Mouse (Mus musculus) lung, adult 18-20 months (tissue): ENCODE measurements around the gene Rpl11.
"Not testable (repeated sequence)": the region's sequence is repeated elsewhere in the genome, so short reads cannot be mapped to it uniquely, and the experiment has no call there.

Experiments
- DNase-seq, 2 experiments: peaks; one replicate each; pipeline ENCODE4 v3.0.0; 2022; ENCODE audit warnings: mixed read lengths in 2 of 2

The Rpl11 gene

DNA sequence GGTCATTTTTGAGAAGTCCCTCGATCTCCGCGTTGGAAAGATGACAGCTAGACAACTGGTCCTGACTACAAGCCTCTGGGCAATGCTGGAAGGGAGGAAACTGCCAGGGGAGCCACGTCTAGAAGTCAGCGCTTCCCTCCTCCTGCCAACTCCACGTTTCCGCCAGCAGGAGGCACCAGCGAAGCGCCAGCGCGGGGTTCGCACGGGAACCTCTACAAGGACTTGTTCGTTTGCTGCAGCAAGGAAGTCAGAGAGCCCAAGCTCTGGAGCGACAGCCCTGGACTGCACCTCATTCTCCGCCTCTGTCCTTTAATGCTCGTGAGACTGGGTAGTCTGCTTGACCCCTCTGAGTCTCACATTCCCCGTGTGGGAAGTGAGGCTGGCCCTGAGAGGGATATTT is 16.7 kb upstream of the Rpl11 start:
- DNase-seq: peak; percentile 82

GRCm38 (mm10) chr4:136069313-136069712 is 16.1 kb upstream of the Rpl11 start:
- DNase-seq: no peak

- DNase-seq: no peak
These were observed 9.9 kb upstream of the Rpl11 start for GRCm38 (mm10) chr4:136063143-136063542.

- DNase-seq: not testable (repeated sequence)
These were observed 6.7 kb upstream of the Rpl11 start for GRCm38 (mm10) chr4:136059800-136060488.

DNA sequence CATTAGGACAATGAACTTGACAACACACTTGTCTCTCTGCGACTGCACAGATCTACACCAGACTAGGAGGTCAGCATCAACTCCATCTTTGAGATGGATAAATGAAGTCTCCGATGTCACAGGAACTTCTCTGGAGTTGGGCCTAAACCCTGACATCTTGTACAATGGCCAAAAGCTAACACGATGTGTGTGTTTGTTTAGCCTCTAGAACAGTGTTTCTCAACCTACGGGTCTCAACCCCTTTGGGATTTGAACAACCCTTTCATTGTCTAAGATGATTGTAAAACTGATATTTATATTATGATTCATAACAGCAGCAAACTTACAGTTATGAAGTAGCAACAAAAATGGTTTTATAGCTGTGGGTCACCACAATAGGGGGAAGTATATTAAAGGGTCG is 4.7 kb upstream of the Rpl11 start:
- no peak for DNase-seq

- DNase-seq: no peak
These were observed 2.8 kb upstream of the Rpl11 start for GRCm38 (mm10) chr4:136056030-136056429.

GRCm38 (mm10) chr4:136053843-136054242 is 615 bp upstream of the Rpl11 start:
- DNase-seq: no peak

DNA sequence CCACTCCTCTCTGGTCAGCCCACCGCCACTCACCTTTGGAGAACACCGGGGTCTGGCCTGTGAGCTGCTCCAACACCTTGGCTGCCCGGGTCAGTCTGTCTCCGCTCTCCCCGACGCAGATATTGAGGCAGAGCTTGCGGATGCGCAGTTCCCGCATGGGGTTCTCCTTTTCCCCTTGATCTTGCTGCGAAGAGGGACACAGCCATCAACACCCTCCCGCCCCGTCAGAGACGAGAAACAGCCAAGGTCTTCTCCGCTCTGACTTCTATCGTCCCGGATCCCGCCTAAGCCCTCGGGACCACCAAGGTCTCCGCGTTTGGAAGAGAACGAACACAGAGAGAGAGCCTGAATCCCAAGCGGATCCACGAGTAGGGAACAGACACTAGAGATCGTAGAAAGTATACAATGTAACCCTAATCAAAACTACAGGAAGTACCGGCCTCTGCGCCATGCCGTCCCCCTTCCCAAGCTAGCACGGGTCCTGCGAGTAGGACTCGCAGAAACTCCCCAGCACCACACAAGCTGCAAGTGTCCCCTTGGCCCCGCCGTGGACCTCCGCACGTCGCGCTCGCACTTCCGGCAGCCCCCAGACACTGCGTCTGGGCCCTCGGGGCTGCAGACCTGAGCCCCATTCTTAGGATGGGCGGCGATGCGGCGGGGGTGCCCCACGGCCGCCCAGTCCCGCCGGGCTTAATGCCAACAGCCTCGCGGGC is 538 bp downstream of the Rpl11 start:
- no peak for DNase-seq

- DNase-seq: no peak
These were observed 1.2 kb downstream of the Rpl11 start for GRCm38 (mm10) chr4:136052060-136052459.

GRCm38 (mm10) chr4:136050226-136050625 is 3.0 kb downstream of the Rpl11 start:
- DNase-seq: no peak

GRCm38 (mm10) chr4:136048291-136049032 is 4.8 kb downstream of the Rpl11 start:
- no peak for DNase-seq

GRCm38 (mm10) chr4:136047626-136048025 is 5.6 kb downstream of the Rpl11 start:
- no peak for DNase-seq

DNA sequence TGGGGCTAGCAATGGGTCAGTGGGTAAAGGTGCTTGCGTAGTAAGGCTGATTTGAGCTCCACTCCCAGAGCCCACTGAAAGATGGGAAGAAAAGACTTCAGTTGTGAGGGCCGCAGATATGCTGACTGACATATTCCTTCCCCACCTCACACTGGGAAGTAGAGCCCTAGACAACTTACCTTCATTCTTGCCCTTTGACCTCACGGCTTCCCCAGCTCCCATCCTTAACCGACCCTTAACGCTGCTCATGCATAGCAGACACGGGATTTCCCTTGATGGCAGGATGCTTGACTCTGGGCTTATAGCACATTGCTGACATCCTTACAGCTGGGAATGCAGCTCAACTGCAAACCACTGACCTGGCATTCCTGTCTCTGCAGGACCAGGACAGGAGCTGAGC is 6.3 kb downstream of the Rpl11 start:
- DNase-seq: no peak

DNA sequence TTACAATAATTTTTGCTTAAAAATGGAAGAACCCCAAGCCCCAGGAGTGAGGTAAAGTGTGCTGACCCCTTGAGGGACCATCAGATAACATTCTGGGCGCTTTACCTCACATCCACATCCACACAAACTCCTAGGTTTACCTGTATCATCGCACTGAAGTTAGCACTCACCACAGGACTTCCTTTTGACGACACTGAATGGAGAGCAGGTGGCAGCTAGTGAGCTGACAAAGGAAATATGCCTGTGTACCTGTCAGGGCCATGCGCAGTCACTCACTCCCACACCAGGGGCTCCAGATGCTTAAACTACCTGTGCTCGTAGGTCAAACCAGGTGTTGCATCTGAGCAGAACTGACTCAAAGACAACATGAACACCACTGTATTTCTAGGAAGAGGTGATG is 8.1 kb downstream of the Rpl11 start:
- DNase-seq: no peak

DNA sequence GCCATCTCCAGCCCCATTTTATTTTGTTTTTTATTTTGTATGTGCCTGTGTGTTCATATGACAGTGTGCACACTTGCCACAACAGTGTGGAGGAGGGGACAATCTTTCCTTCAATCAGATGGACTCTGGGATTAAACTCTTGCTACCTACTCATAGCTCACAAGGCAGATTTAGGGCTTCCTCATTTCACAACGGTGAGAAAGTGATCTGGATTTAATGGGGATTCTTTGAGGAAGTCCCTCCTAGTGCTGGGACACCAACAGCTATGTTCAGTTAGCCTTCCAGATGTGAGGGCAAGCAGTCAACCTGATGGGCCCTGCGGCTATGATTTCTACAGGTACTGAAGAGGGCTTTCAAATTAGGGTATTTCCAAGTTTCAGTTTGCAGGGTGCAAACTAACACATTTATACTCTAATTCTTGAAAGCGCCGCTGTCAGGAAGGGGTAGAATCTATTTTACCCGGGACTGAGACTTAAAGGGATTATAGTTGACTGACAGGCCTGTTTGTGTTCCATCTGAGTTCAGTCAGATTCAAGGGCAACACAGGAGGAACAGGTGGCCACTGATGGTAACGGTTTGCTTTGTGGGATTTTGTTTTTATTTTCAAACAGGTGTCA is 9.3 kb downstream of the Rpl11 start:
- DNase-seq: no peak

DNA sequence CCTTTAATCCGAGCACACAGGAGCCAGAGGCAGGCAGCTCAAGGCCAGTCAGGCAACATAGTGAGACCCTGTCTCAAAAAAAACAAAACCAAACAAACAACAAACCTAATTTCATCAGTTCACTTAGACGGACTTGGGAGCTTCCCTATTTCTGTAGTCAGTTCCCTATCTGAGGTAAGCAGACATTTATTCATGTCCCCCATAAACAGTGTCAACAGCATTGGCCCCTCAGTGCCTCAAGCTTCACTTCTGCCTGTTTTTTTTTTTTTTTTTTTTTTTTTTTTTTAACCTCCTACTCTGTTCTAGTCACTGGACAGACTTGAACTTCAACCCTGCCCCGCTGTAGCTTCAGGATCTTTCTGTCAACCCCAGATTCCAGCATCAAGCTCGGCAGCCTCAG is 18.1 kb downstream of the Rpl11 start:
- no peak for DNase-seq

DNA sequence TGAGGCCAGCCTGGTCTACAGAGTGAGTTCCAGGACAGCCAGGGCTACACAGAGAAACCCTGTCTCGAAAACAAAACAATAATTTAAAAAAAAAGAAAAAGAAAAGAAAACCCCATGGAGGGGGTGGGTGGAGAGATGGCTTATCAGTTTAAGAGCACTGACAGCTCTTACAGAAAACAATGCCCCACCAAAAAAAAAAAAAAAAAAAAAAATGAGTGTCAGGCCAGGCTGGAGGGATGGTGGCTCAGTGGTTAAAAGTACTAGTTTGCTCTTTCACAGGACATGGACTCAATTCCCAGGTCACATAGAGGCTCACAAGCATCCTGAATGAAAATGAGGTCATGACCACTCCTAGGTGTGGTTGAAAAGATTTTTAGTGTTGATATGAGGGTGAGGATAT is 20.0 kb downstream of the Rpl11 start:
- DNase-seq: no peak

DNA sequence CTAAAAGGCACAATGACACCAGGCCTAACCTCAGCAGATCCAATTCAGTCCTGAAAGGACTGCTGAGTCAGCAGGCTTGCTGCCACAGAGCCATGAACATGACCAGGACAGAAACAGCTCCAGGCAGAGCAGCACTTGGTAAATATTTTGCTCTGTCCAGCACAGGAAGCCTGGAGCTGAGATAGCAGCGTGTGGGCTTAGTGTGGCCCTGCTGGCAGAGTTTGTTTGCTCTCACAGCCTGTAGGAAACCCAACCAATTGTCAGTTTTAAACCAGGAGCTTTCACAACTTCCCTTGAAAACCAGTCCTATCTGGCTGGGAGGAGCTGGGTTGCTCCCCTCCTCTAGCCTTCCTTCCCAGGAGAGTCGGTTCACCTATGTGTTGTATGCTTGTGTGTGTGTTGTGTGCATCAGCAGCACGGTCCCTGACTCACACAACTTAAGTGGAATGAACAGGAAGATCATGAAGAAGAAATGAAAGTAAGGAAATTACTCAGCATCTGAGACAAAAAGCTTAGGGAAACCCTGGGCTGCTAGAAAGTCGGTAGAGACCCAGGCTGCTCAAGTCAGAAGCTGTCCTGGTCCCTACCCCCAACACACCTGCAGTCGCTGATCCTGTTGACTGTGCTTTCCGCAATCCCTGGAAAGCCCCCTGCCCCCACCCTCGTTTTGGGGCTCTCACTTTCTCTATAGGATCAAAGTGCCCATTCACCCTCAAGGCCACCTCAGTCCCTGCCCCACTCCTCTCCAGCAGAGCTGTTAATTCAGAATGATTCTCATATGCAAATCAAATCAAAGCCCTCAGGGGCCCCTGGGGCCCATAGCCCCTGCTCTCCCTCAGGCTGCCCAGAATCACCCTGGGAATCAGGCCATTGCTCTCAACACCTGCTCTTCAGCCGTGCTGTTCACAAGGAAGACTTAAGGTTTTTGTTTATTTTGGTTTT is 22.0 kb downstream of the Rpl11 start:
- DNase-seq: peak; percentile 14 to 38

DNA sequence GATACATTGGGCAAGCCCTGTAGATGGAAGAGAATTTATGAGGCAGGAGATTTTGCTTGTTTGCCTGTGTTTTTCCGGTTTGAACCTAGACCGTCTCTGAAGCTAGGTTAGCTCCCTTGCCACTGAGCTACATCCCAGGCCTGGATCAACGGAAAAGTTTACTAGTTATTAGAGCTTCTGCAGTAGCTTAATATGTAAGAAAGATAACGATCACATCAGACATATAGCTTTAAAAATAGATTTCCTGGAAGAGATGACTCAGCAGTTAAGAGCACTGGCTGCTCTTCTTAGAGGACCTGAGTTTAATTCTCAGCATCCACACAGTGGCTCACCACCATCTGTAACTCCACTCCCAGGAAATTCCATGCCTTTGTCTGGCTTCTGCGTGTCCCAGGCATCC is 24.5 kb downstream of the Rpl11 start:
- DNase-seq: no peak

DNA sequence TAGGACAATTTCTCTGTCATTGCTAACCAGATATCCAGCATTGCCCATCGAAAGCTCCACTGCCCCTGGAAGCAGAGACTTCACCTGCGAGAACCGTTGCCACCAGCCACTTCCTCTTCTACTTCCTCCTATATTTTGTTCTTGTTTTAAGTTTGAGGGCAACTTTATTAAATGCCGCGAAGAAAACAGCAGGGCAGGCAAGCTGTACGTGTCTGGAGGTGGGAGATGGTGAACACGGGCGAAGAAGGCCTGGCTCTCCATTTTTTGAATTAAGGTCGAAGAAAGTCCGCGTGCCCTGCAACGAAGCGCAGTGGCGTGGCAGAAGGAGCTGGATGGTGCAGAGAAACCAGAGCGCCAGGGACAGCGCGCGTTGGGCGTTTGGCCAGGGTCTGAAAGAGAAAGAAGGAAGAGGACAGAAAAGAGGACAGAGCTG is 25.1 kb downstream of the Rpl11 start:
- no peak for DNase-seq

DNA sequence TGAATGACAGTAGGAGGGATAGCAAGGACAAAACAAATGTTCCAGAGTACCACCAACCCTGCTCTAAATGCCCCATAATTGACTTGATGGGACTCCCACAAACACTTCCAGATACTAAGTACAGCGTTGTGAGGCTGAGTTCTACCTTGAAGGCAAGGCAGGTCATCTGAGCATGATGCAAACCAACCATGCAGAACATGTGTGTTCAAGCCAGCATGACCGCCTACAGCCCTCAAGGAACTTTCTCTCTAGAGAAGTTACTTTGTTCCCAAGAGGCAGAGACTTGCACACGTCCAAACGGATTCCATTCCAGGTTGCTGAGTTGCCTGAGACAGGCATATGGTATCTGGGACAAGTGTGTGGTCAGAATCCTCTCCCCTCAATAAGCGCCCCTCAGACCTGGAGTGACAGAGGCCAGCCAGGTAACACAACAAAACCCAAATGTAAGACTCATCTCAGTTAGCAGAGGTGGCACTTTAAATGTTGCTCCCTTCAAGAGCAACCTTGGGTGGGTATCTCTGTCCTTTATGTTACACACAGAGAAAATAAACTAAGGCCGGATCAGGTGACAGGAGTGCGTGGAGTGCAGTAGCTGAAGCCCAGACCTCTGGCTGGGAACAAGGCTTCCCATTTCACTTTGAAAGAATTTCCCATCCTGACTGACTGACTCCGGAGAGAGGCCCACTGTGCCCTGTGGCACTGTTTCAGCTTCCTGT is 25.7 kb downstream of the Rpl11 start:
- DNase-seq: no peak

- DNase-seq: no peak
These were observed 27.9 kb downstream of the Rpl11 start for GRCm38 (mm10) chr4:136025350-136025749.
